Mouse (Mus musculus) adrenal gland, adult 2 months (tissue): ENCODE measurements around the gene Klk1b1. TPM values are rescaled to one million over a fixed set of nuclear protein-coding genes. Genes with fewer than 3 reads are reported as not detected.
A peak's percentile ranks its signal among the peaks of the same experiment; 100 is the strongest.
"Not testable (repeated sequence)": the region's sequence is repeated elsewhere in the genome, so short reads cannot be mapped to it uniquely, and the experiment has no call there.

Experiments
- DNase-seq: peaks from one replicate; pipeline ENCODE4 v3.0.0; 2021
- long read RNA-seq: library from polyadenylated mRNA; stranded (forward); transcript quantifications from one replicate; pipeline ENCODE4 v2.0.0, GENCODE M21; 2021
- polyA plus RNA-seq: library from polyadenylated mRNA; depleted of rRNA; stranded (reverse); fragments of >200 nt; gene quantifications from 2 replicates; pipeline ENCODE4 v1.2.3, GENCODE M21; 2012; rRNA removed
- total RNA-seq, 2 experiments: library from RNA; stranded (reverse); gene quantifications; 2 replicates each; pipeline ENCODE4 v1.2.3; 2021

Gene Klk1b1
- total RNA-seq = not detected
- polyA plus RNA-seq = not detected in 2 replicates
- long read RNA-seq = 0 reads

DNA sequence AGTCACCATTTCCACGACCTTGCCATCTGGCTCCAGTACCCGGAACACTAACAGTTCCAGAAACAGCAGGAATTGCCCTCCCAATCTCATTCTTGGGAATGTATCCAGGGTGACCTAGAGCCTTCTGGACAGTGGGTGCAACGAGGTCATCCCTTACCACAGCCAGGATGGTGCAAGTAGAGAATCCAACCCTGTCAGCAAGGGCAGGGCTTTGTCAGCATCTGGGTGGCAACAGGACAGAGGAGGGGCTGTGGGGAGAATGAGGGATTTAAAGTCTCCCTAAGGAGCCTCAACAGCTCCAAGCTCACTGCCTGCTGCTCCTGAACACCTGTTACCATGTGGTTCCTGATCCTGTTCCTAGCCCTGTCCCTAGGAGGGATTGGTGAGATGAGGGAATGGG lies at the start of gene Klk1b1:
Gene Klk1b1 (plus strand): TSS at position 301 of the 400 bp plus-strand sequence.
- no peak for DNase-seq

DNA sequence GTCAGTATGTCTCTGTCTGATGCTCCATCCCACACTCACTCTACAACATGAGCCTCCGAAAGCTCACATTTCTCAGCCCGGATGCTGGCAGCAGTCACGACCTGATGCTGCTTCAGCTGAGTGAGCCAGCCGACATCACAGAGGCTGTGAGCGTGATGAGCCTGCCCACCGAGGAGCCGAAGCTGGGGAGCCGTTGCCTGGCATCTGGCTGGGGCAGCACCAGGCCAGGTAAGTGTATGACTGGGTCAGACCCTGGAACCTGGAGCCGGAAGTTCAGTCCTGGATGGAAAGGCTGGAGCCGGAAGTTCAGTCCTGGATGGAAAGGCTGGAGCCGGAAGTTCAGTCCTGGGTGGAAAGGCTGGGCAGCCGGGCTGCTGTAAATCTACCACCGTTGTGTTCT lies 48.1 kb upstream of the Klk1b1 start:
- DNase-seq = no peak

DNA sequence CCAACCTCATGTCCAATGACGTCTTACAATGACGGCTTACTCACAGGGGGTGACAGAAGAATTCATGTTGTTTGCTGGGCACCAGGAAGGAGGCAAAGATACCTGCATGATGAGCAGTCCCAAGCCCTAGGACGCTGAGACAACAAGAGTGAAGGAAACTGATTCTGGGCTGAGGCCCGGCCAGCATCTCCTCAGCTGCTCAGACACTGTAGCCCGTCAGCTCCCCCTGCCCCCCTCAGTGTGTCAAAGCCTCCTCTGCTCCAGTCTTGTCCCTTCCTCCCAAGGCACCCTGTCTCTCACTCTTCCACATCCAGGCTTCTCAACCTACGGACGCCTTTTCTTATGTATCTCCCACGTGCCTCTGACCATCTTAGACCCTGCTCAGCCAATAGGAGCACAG lies 47.7 kb upstream of the Klk1b1 start:
- DNase-seq = no peak

DNA sequence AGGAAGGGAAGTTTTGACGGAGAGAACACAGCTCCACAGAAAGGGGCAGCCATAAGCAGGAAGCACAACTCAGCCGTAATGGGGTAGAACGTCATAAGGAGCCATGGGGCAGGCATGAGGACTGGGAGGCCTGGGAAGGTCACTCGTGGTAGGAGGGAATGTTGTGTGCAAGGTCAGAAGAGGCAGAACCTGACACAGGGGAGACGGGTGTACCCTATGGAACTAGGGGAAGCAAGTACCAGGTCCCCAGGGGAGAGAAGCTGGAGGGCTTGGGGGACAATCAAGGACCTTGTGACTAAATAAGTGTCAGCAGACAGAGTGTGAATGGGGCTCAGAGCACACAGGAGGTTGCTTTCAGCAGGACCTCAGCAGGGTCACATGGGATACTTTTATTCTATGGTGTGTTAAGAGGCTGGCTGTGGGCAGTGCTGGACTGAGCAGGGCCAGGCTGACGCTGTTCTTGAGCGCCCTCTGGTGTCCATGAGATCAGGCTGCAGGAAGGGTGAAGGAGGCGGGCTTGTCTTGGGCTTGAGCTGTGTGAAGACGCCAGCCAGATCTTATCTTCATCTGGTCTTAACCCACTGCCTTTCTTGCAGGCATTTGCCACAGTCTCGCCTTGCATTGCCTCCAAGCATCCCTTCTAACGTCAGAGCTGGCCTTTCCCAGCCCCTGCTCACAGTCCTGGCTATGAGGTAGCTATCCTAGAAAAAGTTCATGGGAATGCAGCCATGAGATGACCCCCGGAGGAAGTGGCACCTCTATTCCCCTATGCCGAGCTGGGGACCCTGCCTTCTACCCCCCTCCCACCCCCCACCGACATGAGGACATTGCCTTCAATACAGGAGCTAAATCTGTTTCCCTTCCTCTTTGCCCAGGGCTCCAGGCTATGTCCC lies 46.7 kb upstream of the Klk1b1 start:
- DNase-seq = peak; percentile 57

DNA sequence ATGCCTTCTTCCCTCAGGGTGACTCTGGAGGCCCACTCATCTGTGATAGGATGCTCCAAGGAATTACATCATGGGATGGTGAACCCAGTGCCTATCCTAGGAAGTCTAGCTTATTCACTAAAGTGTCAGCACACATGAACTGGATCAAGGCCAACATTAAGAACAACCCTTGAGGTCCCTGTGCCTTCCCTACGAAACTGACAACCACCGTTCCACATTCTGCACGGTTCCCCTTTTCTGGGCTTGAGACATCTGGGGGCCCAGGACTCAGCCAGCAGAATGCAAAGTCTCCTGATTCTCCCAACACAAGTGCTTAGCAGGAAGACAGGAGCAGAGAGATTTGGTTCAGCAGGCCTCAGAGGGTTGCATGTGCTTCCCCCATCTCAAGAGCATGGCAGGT lies 46.0 kb upstream of the Klk1b1 start:
- DNase-seq = no peak

DNA sequence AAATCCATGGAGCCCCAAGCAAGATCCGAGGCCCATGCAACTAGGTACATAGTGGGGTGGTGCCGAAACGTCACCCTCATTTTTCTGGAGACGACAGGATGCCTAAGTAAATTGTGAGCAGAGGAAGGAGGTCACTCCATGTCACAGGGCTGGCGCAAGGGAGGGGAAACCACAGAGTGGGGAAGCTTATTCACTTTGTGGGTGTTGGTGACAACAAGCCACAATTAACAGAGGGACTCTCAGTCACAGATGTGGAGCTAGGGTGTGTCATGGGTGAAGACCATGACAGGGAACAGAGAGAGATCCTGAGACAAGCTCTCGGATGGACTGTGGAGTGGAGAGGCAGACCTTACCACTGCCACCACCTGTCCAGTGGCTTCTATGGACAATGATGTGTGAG lies 45.5 kb upstream of the Klk1b1 start:
- DNase-seq = no peak

DNA sequence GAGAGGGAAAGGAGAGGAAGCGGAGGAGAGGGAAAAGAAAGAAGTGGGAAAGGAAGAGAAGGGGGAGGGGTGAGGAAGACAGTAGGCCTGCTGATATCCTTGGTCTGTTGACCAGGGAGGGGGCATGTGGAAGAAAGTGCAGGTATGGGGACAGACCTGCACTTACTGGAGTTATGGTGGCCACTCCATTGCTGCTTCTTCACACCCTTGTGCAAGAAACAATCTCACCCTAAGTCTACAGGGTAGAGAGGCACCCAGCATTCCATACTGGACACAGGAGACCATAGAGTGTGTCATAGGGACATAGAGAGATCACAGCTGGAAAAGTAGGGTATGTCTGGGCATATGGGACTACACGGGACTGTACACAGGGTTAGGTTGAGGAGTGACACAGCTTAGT lies 44.6 kb upstream of the Klk1b1 start:
- DNase-seq = no peak

DNA sequence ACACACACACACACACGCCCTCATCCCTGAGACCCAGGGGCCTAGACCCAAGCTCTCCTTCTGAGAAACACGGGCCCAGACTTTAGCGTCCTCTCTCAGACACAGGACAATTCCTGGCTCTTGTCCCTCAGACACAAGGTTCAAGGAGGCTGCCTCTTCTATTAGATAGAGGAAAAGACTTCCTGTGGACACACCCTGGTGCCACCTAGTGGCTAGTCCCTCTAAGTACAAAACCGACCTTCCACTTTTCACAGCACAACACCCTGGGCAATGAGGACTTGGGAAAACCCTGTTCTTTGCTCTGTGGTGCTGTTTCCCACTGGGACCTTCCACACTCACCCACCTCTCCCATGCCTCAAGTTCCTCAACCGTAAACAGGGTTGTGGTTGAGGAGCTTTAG lies 40.6 kb upstream of the Klk1b1 start:
- DNase-seq = no peak

DNA sequence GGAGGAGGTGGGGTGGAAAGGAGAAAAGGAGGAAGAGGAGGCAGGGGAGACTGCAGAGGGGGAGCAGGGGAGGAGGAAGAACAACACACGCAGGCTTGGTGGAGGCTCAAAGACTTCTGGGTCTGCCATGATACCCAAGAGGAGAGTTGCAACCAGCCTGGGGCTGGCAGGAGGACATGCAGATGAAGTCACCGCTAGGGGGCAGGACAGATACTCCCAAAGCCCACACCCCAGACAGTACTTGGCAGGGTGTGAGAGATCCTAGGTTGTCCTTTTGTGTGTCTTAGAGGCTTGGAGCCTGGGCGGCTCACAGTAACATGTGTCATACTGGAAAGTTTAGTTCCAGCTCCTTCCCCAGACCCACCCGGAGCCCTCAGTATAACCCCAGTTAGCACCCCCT lies 38.0 kb upstream of the Klk1b1 start:
- peak; percentile 21 for DNase-seq

DNA sequence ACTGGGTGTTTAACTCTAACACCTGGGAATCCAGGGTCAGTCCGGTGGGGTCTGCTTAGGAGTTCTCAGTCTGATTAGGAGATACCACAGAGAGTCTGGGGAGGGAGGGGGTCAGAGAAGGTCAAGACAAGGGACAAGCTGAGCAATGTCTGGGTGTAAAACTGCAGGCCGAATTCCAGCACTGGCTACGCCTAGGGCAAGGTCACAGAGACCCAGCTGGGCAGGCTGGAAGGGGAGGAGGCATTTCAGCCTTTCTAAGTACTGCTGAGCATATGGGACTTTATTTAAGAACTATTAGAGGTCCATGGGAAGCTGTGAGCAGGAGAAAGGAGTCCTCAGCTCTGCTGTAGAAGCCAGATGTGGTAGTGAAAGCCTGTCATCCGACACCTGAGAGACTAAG lies 34.2 kb upstream of the Klk1b1 start:
- no peak for DNase-seq

DNA sequence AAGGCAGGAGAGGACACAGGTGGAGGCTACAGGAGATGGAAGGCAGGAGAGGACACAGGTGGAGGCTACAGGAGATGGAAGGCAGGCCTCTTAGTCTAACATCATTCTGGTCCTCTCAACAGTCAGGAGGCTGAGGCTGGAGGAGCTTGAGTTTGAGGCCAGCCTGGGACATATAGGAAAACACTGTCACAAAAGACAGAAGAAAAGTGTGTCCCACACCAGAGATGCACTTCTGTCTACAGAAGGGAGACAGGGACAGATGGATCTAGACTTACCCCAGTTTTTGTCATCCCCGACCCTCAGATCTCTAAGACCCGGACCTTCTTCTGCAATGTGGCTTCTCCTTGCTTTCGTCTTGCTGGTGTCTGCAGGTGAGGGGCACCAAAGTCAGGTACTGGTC lies 33.1 kb upstream of the Klk1b1 start, which contains the start of gene Klk15:
Gene Klk15 (plus strand): TSS at position 301 of the 400 bp plus-strand sequence.
- no peak for DNase-seq

DNA sequence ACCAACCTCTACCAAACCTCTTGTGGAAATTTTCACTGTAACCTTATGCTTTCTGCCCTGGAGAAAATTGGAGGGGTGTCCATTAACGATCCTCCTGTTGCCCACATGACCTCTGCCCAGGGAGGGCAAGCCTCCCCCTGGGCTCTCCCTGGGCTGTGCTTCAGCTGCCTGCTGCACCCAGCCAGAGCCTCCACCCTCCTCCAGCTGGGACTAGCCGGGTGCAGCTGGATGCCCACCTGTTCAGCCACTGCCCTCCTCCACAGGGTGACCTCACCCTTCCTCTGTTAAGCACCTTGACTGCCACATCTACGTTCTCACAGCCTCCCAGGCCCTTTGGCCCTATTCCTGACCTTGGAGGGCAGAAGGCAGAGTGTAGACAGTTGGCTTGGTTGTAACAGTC lies 31.8 kb upstream of the Klk1b1 start:
- DNase-seq = no peak

DNA sequence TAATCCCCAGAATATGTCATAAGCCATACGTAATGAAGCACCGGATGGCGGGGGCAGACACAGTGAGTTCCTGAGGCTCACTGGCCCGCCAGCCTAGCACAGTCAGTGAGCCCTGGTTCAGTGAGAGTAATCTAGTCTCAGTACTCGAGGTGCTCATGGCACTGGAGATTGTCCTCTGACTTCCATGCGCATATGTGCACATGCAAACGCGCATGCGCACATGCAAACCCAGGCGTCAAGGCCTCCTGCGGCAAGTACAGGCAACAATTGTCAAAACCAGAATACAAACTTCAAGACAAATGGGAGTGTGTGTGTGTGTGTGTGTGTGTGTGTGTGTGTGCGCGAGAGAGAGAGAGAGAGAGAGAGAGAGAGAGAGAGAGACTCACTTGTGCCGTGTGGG lies 30.0 kb upstream of the Klk1b1 start:
- DNase-seq = no peak

DNA sequence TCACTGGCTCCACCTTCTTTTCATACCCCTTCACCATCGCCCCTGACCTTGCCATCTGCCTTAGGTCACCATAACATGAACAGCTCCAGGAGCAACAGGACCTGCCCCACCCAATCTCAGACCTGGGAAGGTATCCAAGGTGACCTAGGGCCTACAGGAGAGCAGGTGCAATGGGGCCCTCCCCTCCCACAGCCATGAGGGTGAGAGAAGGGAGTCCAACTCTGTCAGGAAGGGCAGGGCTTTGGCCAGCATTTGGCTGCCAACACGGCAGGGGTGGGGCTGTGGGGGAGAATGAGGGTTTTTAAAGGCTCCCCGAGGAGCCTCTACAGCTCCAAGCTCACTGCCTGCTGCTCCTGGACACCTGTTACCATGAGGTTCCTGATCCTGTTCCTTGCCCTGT lies 24.3 kb upstream of the Klk1b1 start:
- not testable (repeated sequence) for DNase-seq

DNA sequence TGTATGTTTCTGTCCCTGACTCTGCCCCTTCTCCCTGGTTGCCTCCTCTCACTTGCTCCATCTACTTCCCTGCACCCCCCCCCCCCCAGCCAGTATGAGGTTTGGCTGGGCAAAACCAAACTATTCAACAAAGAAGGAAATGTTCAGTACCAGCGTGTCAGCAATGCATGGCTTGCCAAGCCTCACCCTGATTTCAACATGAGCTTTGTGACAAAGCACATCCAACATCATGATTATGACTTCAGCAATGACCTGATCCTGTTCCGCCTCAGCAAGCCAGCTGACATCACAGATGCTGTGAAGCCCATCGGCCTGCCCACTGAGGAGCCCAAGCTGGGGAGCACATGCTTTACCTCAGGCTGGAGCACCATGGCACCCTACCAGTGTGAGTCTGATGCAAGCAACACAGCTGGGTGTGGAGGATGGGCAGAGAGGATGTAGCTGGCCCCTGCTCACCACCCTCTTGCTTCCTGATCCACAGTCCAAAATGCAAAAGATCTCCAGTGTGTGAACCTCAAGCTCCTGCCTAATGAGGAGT lies 21.8 kb upstream of the Klk1b1 start:
- DNase-seq = no peak

DNA sequence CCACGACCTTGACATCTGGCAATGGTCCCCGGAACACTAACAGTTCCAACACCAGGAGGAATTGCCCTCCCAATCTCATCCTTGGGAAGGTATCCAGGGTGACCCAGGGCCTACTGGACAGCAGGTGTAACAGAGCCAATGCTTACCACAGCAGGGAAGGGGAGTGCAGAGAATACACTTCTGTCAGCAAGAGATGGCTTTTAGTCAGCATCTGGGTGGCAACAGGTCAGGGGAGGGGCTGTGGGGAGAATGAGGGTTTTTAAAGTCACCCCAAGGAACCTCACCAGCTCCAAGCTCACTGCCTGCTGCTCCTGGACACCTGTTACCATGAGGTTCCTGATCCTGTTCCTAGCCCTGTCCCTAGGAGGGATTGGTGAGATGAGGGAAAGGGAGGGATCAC lies 16.2 kb upstream of the Klk1b1 start, which contains the start of gene Klk1b8:
Gene Klk1b8 (plus strand): TSS at position 301 of the 400 bp plus-strand sequence.
- no peak for DNase-seq

DNA sequence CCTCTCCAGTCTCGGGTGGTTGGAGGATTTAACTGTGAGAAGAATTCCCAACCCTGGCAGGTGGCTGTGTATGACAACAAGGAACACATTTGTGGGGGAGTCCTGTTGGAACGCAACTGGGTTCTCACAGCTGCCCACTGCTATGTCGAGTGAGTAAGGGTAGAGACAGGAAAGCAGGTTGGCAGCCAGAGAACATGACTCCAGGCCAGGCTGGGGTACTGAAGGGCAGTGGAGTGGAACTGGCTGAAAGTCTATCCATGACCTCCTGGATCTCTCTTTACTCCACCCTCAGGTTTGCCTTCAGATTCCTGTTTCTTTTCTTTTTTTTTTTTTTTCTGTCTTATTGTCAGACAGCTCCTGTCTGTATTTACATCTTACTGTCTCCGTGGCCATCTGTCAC lies 13.8 kb upstream of the Klk1b1 start:
- DNase-seq = no peak

DNA sequence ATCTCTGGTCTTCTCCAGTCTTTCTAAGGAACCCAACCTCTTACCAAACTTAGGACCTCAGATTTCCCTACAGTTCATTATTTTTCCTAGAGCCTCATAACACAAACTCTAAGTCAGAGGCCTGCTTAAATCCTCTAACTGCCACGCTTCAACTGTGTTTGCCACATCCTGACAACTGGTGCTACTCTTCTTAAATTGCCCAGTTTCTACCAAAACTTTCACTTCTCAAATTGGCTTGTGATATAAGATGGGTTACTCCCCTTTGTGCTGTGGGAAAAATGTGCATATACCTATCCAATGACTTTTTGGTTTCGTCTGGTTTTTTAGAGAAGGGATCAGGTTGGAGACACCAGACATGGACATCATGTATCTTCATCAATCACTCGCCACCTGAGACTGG lies 507 bp downstream of the Klk1b1 start:
- DNase-seq = no peak

DNA sequence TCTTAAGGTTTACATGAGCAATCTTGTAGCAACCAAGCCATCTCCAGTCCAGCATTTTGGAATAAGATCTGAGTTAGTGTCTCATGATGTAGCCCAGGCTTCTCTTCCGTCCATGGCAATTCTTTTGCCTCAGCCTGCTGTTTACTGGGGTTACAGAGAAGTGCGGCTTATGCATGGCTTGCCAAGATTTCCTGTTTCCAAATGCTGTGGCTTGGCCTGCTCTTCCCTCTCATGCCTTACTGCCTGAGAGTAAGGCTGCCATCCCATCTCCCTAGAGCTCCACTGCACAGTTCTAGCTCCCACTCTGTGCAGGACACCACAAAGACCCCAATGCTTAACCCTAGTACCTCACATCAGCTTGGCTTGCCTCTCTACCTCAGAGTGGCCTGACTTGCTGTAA lies 1.1 kb downstream of the Klk1b1 start:
- no peak for DNase-seq

DNA sequence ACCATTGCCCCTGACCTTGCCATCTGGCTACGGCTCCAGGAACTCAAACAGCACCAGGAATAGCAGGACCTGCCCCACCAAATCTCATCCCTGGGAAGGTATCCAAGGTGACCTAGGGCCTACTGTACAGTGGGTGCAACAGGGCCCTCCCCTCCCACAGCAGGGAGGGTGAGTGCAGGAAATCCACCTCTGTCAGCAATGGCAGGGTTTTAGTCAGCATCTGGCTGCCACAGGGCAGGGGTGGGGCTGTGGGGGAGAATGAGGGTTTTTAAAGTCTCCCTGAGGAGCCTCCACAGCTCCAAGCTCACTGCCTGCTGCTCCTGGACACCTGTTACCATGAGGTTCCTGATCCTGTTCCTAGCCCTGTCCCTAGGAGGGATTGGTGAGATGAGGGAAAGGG lies 9.2 kb downstream of the Klk1b1 start, which contains the start of gene Klk1b9:
Gene Klk1b9 (plus strand): TSS at position 301 of the 400 bp plus-strand sequence.
- not testable (repeated sequence) for DNase-seq

DNA sequence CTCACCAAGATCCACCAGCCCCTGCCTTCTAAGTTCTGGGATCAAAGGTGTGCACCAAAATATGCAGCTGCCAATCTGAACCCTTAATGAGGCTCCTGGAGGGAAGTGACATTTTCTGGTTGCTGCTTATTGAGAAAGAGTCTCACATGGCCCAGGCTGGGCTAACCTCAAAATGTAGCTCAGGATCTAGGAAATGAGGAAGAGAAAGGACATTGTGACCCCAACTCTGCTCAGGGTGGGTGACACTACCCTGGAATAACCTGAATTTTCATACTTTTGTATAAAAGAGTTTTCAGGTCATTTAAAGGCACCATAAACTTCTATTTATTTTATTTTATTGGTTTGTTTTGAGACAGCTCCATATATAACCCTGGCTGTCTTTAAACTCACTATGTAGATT lies 19.1 kb downstream of the Klk1b1 start:
- no peak for DNase-seq

DNA sequence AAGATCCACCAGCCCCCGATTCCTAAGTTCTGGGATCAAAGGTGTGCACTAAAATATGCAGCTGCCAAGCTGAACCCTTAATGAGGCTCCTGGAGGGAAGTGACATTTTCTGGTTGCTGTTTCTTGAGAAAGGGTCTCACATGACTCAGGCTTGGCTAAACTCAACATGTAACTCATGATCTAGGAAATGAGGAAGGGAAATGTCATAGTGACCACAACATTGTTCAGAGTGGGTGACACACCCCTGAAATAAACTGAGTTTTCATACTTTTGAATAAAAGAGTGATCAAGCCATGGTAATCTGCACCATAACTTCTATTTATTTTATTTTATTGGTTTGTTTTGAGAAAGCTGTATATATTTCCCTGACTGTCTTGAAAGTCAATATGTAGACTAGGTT lies 28.3 kb downstream of the Klk1b1 start:
- DNase-seq = not testable (repeated sequence)

DNA sequence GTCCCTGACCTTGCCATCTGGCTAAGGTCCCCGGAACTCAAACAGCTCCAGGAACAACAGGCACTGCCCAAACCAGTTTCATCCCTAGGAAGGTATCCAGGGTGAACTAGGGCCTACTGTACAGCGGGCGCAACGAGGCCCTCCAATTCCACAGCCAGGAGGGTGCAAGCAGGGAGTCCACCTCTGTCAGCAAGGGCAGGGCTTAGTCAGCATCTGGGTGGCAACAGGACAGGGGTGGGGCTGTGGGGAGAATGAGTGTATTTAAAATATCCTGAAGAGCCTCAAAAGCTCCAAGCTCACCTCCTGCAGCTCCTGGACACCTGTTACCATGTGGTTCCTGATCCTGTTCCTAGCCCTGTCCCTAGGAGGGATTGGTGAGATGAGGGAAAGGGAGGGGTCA lies 29.0 kb downstream of the Klk1b1 start, which contains the start of gene Klk1b11:
Gene Klk1b11 (plus strand): TSS at position 301 of the 400 bp plus-strand sequence.
- not testable (repeated sequence) for DNase-seq
